Mouse (Mus musculus) ES-Bruce4 (cell line): ENCODE measurements around the gene Ttyh3.

Experiments
- CTCF ChIP-seq: IDR thresholded peaks from one replicate; pipeline ENCODE4 v1.8.1; 2011; ENCODE audit warnings: low read depth, low read length
- EP300 ChIP-seq: IDR thresholded peaks from 2 replicates; pipeline ENCODE4 v1.6.1; 2011; ENCODE audit warnings: low read depth, low read length; ENCODE audit not compliant: insufficient read depth
- POLR2A ChIP-seq: IDR thresholded peaks from one replicate; pipeline ENCODE4 v1.8.1; 2011; ENCODE audit warnings: low read length; ENCODE audit not compliant: insufficient read depth

DNA sequence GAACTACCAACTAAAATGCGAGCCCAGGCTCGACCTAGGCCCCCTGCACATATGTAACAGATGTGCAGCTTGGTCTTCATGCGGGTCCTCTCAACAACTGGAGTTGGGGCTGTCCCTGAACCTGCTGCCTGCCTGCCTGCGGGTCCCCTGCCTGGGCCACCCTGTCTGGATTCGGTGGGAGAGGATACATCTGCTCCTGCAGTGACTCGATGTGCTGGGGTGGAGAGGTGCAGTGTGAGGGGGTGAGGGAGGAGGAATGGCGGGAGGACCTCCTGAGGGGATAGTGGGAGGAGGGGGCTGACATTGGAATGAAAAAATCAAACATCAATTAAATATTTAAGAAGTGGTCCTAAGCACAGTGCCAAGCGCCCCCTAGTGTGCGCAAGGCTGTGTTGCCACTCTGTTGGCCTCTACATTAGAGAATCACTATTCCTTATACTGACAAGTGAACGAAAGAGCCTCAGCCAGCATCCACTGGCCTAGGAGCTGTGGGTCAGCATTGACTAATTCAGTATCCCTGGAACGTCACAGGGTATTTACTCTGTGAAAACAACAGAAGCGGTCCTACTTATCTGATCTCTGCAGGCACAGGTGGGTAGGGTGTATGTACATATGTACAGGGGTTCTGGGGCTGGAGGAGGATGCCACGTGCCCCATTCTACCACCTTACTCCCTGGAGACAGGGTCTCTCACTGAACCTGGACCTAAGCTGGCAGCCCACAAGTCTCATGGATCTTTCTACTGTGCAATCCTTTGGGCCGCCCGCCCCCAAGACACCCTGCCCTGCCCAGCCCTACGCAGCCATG is 35.7 kb upstream of the Ttyh3 start:
- TF ChIP-seq CTCF (peak; percentile 86), EP300 (no peak), POLR2A (no peak)
